Mouse (Mus musculus) myocyte (in vitro differentiated cells): ENCODE measurements around the gene Trf. TPM values are rescaled to one million over a fixed set of nuclear protein-coding genes. Genes with fewer than 3 reads are reported as not detected.

Source experiments
- H3K27me3 ChIP-seq: one replicate; pipeline ENCODE4 v1.6.1; 2011; ENCODE audit not compliant: control insufficient read depth, insufficient read depth, insufficient read length
- H3K36me3 ChIP-seq: one replicate; pipeline ENCODE4 v1.6.1; 2011; ENCODE audit not compliant: control insufficient read depth, insufficient read depth
- H3K4me2 ChIP-seq: one replicate; pipeline ENCODE4 v1.6.1; 2011; ENCODE audit warnings: low read depth, control low read depth
- H3K4me3 ChIP-seq: one replicate; pipeline ENCODE4 v1.5.1; 2011; ENCODE audit warnings: mild to moderate bottlenecking, control low read depth, moderate library complexity
- H3K79me2 ChIP-seq: one replicate; pipeline ENCODE4 v1.6.1; 2011; ENCODE audit not compliant: control insufficient read depth, insufficient read depth
- H3ac ChIP-seq: one replicate; pipeline ENCODE4 v1.6.1; 2011; ENCODE audit not compliant: control insufficient read depth, insufficient read length
- CEBPB ChIP-seq: IDR thresholded peaks from 2 replicates; pipeline ENCODE4 v1.6.1; 2011; ENCODE audit warnings: mild to moderate bottlenecking, moderate library complexity; ENCODE audit not compliant: poor library complexity, insufficient read depth, severe bottlenecking
- E2F4 ChIP-seq: IDR thresholded peaks from one replicate; pipeline ENCODE4 v1.6.1; 2011; ENCODE audit warnings: mild to moderate bottlenecking, control low read depth, moderate library complexity; ENCODE audit not compliant: insufficient read depth
- MAX ChIP-seq: IDR thresholded peaks from one replicate; pipeline ENCODE4 v1.6.1; 2011; ENCODE audit warnings: low read depth, mild to moderate bottlenecking, control low read depth
- MYOD1 ChIP-seq, 3 experiments: IDR thresholded peaks; one replicate each; pipeline ENCODE4 v1.6.1; 2011; ENCODE audit warnings: control low read depth in 2 of 3, low read depth in 2 of 3, mild to moderate bottlenecking in 2 of 3, moderate library complexity in 1 of 3; ENCODE audit not compliant: insufficient read length in 2 of 3, control insufficient read depth in 1 of 3
- MYOG ChIP-seq, 3 experiments: IDR thresholded peaks; one replicate each; pipeline ENCODE4 v1.6.1; 2011; ENCODE audit warnings: control low read depth in 2 of 3, low read depth in 2 of 3, mild to moderate bottlenecking in 2 of 3; ENCODE audit not compliant: insufficient read length in 2 of 3, control insufficient read depth in 1 of 3, insufficient read depth in 1 of 3
- POLR2A ChIP-seq: IDR thresholded peaks from one replicate; pipeline ENCODE4 v1.6.1; 2011; ENCODE audit warnings: low read depth, mild to moderate bottlenecking, control low read depth, moderate library complexity; ENCODE audit not compliant: insufficient read length
- POLR2AphosphoS2 ChIP-seq: IDR thresholded peaks from one replicate; pipeline ENCODE4 v1.6.1; 2011; ENCODE audit warnings: low read depth, control low read depth; ENCODE audit not compliant: insufficient read length
- REST ChIP-seq: IDR thresholded peaks from one replicate; pipeline ENCODE4 v1.6.1; 2011; ENCODE audit warnings: mild to moderate bottlenecking, control low read depth, moderate library complexity; ENCODE audit not compliant: insufficient read depth, insufficient read length
- SRF ChIP-seq: IDR thresholded peaks from one replicate; pipeline ENCODE4 v1.6.1; 2011; ENCODE audit warnings: low read depth; ENCODE audit not compliant: control insufficient read depth, insufficient read length
- TCF12 ChIP-seq: IDR thresholded peaks from one replicate; pipeline ENCODE4 v1.6.1; 2011; ENCODE audit warnings: mild to moderate bottlenecking, control low read depth; ENCODE audit not compliant: poor library complexity, insufficient read depth, severe bottlenecking
- TCF3 ChIP-seq: IDR thresholded peaks from one replicate; pipeline ENCODE4 v1.6.1; 2011; ENCODE audit warnings: low read depth, control low read depth; ENCODE audit not compliant: insufficient read length
- USF1 ChIP-seq: IDR thresholded peaks from one replicate; pipeline ENCODE4 v1.6.1; 2011; ENCODE audit warnings: low read depth, mild to moderate bottlenecking, control low read depth, moderate library complexity
- polyA plus RNA-seq: library from polyadenylated mRNA; unstranded; fragments of >200 nt; fragmentation: generic; extraction: Trizol; gene quantifications from one replicate; pipeline ENCODE4 v1.2.1, GENCODE M21; 2012; ENCODE audit warnings: missing spikeins

Trf gene
- polyA plus RNA-seq, 1 experiment, result not detected

DNA sequence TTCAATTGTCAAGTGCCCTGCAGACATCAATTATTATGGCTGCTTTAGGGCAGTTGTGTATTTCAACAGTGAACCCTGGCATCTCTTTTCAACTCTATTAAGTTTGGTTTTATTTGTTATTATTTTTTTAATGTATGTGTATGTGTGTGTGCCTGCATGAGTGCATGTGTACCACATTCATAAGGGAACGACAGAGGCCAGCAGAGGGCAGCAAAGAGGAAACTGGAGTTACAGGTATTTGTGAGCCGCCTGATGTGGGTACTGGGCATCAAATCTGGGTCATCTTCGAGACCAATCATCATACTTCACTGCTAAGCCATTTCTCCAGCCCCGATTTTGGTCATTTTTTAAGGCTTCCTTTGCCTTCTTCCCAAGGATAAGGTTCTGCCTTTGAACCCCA is 35.5 kb upstream of the Trf start:
- no peak overlapping the region for H3K4me2 ChIP-seq
- TF ChIP-seq MYOD1 (IDR thresholded peaks at IDR 0.05; ENCODE audit: control insufficient read depth in 1 of 3, insufficient read length in 2 of 3, low read depth in 2 of 3), result no peak
- H3ac ChIP-seq, result no peak overlapping the region
- H3K27me3 ChIP-seq, result peaks cover 10% of the 10 kb centered on the region
- H3K4me3 ChIP-seq, result no peak overlapping the region
- H3K36me3 ChIP-seq, result no peaks in the 10 kb centered on the region
- no peaks in the 10 kb centered on the region for H3K79me2 ChIP-seq

DNA sequence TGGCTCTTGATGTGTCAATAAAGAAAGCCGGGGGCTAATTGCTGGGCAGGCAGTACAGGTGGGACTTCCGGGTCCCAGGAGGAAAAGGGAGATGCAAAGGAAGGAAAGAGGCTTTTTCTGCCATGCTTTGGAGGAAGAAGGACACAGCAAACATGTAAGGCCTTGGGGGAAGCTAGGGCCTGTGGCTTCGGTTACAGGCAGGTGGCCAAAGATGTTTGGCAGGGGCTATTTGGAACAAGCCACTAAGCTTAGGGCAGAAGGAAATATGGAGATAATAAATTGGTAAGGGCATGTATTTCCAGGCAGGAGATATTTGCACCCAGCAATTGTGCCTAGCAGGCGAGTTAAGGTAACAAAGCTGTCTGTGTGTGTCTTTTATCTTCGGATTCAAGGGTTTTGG is 22.7 kb upstream of the Trf start:
- Histone ChIP-seq H3ac (no peak overlapping the region), H3K79me2 (no peaks in the 10 kb centered on the region), H3K4me2 (no peak overlapping the region), H3K4me3 (no peak overlapping the region), H3K36me3 (no peaks in the 10 kb centered on the region), H3K27me3 (peaks cover 5% of the 10 kb centered on the region)
- TF ChIP-seq REST (no peak), CEBPB (no peak), USF1 (no peak), SRF (no peak), MYOD1 (IDR thresholded peaks at IDR 0.05; ENCODE audit: control insufficient read depth in 1 of 3, insufficient read length in 2 of 3, low read depth in 2 of 3) (no peak), TCF3 (no peak), TCF12 (no peak), MYOG (IDR thresholded peaks at IDR 0.05; ENCODE audit: control insufficient read depth in 1 of 3, insufficient read depth in 1 of 3, insufficient read length in 2 of 3, low read depth in 2 of 3) (no peak), POLR2A (no peak), E2F4 (no peak), MAX (no peak), POLR2AphosphoS2 (no peak)

DNA sequence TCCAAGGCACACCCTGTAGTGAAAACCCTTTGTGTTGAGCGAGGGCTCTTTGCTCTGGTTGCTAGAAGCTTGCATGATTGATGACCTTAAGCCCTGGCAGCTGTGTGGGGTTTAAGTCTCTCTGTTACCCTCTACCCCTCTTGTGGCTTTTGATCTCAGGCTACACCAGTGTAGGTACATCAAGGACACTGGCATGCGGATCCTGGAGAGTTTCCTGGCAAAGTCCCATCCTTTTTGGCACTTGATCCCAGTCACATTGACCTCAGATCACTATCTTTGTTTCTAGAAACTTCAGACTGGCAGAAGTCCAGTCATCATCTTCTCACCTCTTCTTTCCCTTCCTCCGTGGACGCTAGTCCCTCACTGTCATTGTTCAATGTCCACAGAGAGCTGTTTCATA is 18.4 kb upstream of the Trf start:
- no peak overlapping the region for H3K4me3 ChIP-seq
- no peak overlapping the region for H3ac ChIP-seq
- peaks cover 5% of the 10 kb centered on the region for H3K27me3 ChIP-seq
- TF ChIP-seq USF1 (no peak), POLR2AphosphoS2 (no peak), CEBPB (no peak), MYOD1 (IDR thresholded peaks at IDR 0.05; ENCODE audit: control insufficient read depth in 1 of 3, insufficient read length in 2 of 3, low read depth in 2 of 3) (no peak), SRF (no peak), MAX (no peak), TCF12 (no peak), POLR2A (no peak), MYOG (IDR thresholded peaks at IDR 0.05; ENCODE audit: control insufficient read depth in 1 of 3, insufficient read depth in 1 of 3, insufficient read length in 2 of 3, low read depth in 2 of 3) (no peak), TCF3 (no peak), REST (no peak), E2F4 (no peak)
- no peaks in the 10 kb centered on the region for H3K36me3 ChIP-seq
- no peak overlapping the region for H3K4me2 ChIP-seq
- H3K79me2 ChIP-seq, result no peaks in the 10 kb centered on the region

DNA sequence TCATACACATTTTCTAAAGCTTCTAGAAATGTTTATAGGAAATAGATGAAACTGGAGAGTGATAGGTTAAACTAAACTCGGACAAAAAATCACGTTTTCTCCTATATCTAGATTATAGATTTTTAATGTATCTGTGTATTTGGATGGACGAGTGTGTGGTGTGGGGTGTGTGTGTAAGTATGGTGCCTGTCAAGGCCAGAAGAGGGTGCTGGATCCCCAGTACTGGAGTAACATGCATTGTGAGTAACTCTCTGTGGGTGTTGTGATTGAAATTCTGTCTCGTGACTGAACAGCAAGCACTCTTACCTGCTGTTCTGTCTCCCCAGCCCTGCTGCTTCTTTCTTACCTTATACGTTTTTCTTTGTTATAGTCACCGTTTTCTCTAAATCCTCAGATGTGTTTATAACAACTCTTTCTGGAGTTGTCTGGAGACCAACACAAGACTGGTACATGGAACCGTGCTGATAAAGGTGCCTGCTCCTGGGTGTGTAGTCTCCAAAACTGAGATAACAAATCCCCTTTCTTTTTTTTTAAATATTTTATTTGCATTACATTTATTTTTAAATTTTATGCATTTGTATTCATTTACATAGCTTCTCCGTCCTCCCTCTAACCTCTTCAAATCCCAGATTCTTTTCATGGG is 16.4 kb upstream of the Trf start:
- TF ChIP-seq MAX (no peak), POLR2AphosphoS2 (no peak), SRF (no peak), MYOD1 (IDR thresholded peaks at IDR 0.05; ENCODE audit: control insufficient read depth in 1 of 3, insufficient read length in 2 of 3, low read depth in 2 of 3) (no peak), MYOG (IDR thresholded peaks at IDR 0.05; ENCODE audit: control insufficient read depth in 1 of 3, insufficient read depth in 1 of 3, insufficient read length in 2 of 3, low read depth in 2 of 3) (no peak), CEBPB (no peak), E2F4 (no peak), POLR2A (no peak), USF1 (no peak), TCF12 (no peak), TCF3 (no peak), REST (no peak)
- H3ac ChIP-seq, result no peak overlapping the region
- peaks cover 5% of the 10 kb centered on the region for H3K27me3 ChIP-seq
- no peak overlapping the region for H3K4me2 ChIP-seq
- H3K36me3 ChIP-seq, result no peaks in the 10 kb centered on the region
- H3K79me2 ChIP-seq, result no peaks in the 10 kb centered on the region
- no peak overlapping the region for H3K4me3 ChIP-seq

DNA sequence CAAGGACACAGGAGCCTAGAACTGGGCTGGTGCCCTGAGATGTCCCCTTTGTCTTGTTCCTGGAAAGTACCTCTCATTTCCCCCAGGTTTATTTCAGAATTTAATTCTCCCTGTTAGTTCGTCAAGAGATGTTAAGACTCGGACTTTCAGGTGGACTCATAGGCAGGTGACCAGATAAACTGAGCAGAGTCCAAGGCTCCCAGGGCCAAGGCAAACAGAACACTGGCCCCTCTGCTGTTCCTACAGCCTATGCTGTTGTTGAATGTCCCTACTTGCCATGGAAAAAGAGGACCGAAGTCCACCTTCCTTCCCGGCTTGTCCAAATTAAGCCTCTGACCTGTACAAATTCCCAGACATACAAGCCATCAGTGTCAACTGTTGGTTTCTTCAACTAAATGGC is 13.4 kb upstream of the Trf start:
- Histone ChIP-seq H3K36me3 (no peaks in the 10 kb centered on the region), H3K79me2 (no peaks in the 10 kb centered on the region), H3K4me2 (no peak overlapping the region), H3K27me3 (peaks cover 13% of the 10 kb centered on the region), H3ac (no peak overlapping the region), H3K4me3 (no peak overlapping the region)
- TF ChIP-seq MYOD1 (IDR thresholded peaks at IDR 0.05; ENCODE audit: control insufficient read depth in 1 of 3, insufficient read length in 2 of 3, low read depth in 2 of 3), result no peak
- TF ChIP-seq SRF, result no peak
- no peak for TF ChIP-seq MYOG (IDR thresholded peaks at IDR 0.05; ENCODE audit: control insufficient read depth in 1 of 3, insufficient read depth in 1 of 3, insufficient read length in 2 of 3, low read depth in 2 of 3)
- no peak for TF ChIP-seq TCF12
- TF ChIP-seq POLR2A, result no peak
- TF ChIP-seq CEBPB, result no peak
